Mouse (Mus musculus) midbrain, postnatal 0 days (tissue): ENCODE results near the gene Acads. TPM values are rescaled to one million over a fixed set of nuclear protein-coding genes. Genes with fewer than 3 reads are reported as not detected.
"Not testable (repeated sequence)": the region's sequence is repeated elsewhere in the genome, so short reads cannot be mapped to it uniquely, and the experiment has no call there.

Experiments used
- ATAC-seq: fragments of 200-750 bp; cut with Nextera tagmentation; 2 replicates; pipeline ENCODE4 v1.8.0; 2017; ENCODE audit warnings: moderate number of reproducible peaks, mild to moderate bottlenecking, moderate TSS enrichment, moderate library complexity; ENCODE audit not compliant: low FRiP score
- DNase-seq: peaks from one replicate; pipeline ENCODE4 v3.0.0-alpha.2; 2015; ENCODE audit warnings: low spot score
- H3K27ac ChIP-seq: fragments of 300-500 bp; sonication (generic); 2 replicates; pipeline ENCODE4 v1.5.1; 2014; ENCODE audit warnings: low read depth, mild to moderate bottlenecking, low read length, mixed read lengths
- H3K27me3 ChIP-seq: fragments of 300-500 bp; sonication (generic); 2 replicates; pipeline ENCODE4 v1.6.1; 2014; ENCODE audit warnings: low read length, control low read depth, mixed read lengths; ENCODE audit not compliant: insufficient read depth
- H3K36me3 ChIP-seq: fragments of 300-500 bp; sonication (generic); 2 replicates; pipeline ENCODE4 v1.6.1; 2014; ENCODE audit warnings: low read length, control low read depth, mixed read lengths; ENCODE audit not compliant: insufficient read depth
- H3K4me1 ChIP-seq: fragments of 300-500 bp; sonication (generic); 2 replicates; pipeline ENCODE4 v1.6.1; 2014; ENCODE audit warnings: mild to moderate bottlenecking, control low read depth, antibody characterized with exemption, low read length, mixed read lengths; ENCODE audit not compliant: insufficient read depth
- H3K4me2 ChIP-seq: fragments of 300-500 bp; sonication (generic); 2 replicates; pipeline ENCODE4 v1.6.1; 2014; ENCODE audit warnings: low read depth, mild to moderate bottlenecking, low read length, mixed read lengths; ENCODE audit not compliant: poor library complexity, severe bottlenecking
- H3K4me3 ChIP-seq: fragments of 300-500 bp; sonication (generic); 2 replicates; pipeline ENCODE4 v1.5.1; 2014; ENCODE audit warnings: low read depth, mild to moderate bottlenecking, low read length, moderate library complexity
- H3K9ac ChIP-seq: fragments of 300-500 bp; sonication (generic); replicated peaks from 2 replicates; pipeline ENCODE4 v1.6.1; 2014; ENCODE audit warnings: mild to moderate bottlenecking, low read length, moderate library complexity, mixed read lengths; ENCODE audit not compliant: poor library complexity, severe bottlenecking
- H3K9me3 ChIP-seq: fragments of 300-500 bp; sonication (generic); 2 replicates; pipeline ENCODE4 v1.6.1; 2016; ENCODE audit warnings: low read length, control low read depth
- CTCF ChIP-seq: IDR thresholded peaks from 2 replicates; pipeline ENCODE4 v1.5.1; 2016; ENCODE audit warnings: antibody characterized with exemption, mild to moderate bottlenecking
- WGBS: fragments of 180-500 bp; shearing (Covaris S2); extraction: QIAGEN DNeasy Blood & Tissue Kit; methylation state at CpG from one replicate; pipeline ENCODE4 v1.1.7; 2014; 5-methylcytosine and 5-hydroxymethylcytosine counted together
- polyA plus RNA-seq: library from polyadenylated mRNA; unstranded; fragments of >200 nt; fragmentation: Nextera tagmentation; extraction: Ambion mirVana; gene quantifications from 2 replicates; pipeline ENCODE4 v1.2.1, GENCODE M21; 2015
- total RNA-seq: library from RNA; depleted of rRNA; stranded (reverse); fragments of >200 nt; gene quantifications from 2 replicates; pipeline ENCODE4 v1.2.3, GENCODE M21; 2014

Gene Acads
- total and polyA plus RNA-seq, 2 experiments from 2014 or later: 13.4 to 17.4 TPM

DNA sequence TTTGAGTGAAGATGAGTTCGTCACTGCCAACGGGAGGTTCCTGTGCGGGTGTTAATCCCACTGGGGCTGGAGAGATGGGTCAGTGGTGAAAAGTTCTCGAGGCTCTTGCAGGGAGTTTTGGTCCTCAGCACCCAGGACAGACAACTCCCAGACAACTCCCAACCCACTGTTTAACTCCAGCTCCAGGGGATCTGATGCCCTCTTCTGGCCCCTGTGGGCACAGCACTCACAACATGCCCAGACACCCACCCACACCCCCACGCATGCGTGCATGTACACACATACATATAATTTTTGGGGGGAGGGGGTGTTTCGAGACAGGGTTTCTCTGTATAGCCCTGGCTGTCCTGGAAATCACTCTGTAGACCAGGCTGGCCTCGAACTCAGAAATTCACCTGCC, 44.4 kb upstream of the Acads start:
- no peak overlapping the region for H3K9ac ChIP-seq
- H3K4me2 ChIP-seq: no peak overlapping the region
- no peak overlapping the region for H3K4me3 ChIP-seq
- ATAC-seq (no peak), DNase-seq (no peak)
- no peak overlapping the region for H3K27ac ChIP-seq
- peak; percentile 63 for TF ChIP-seq CTCF
- no peaks in the 10 kb centered on the region for H3K36me3 ChIP-seq
- H3K4me1 ChIP-seq: no peaks in the 10 kb centered on the region
- 38% methylated on average over 8 of the region's 8 CpGs for WGBS
- no peaks in the 10 kb centered on the region for H3K9me3 ChIP-seq
- H3K27me3 ChIP-seq: no peaks in the 10 kb centered on the region

DNA sequence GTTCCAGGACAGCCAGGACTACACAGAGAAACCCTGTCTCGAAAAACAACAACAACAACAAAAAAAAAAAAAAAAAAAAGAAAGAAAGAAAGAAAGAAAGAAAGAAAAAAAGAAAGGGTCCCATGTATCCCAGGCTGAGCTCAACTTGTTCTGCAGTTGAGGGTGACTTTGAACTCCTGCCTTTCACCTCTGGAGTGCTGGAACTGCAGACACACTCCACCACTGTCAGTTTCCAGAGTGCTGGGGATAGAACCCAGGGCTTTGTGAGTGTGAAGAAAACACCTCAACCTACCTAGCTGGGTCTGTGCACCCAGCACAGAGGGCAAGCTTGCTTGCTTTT, 42.8 kb upstream of the Acads start:
- 80% methylated on average over 1 of the region's 1 CpGs for WGBS
- H3K4me1 ChIP-seq, H3K4me3 ChIP-seq, H3K9ac ChIP-seq, DNase-seq, H3K9me3 ChIP-seq, H3K27me3 ChIP-seq, H3K27ac ChIP-seq, ATAC-seq, H3K4me2 ChIP-seq, H3K36me3 ChIP-seq: not testable (repeated sequence)

DNA sequence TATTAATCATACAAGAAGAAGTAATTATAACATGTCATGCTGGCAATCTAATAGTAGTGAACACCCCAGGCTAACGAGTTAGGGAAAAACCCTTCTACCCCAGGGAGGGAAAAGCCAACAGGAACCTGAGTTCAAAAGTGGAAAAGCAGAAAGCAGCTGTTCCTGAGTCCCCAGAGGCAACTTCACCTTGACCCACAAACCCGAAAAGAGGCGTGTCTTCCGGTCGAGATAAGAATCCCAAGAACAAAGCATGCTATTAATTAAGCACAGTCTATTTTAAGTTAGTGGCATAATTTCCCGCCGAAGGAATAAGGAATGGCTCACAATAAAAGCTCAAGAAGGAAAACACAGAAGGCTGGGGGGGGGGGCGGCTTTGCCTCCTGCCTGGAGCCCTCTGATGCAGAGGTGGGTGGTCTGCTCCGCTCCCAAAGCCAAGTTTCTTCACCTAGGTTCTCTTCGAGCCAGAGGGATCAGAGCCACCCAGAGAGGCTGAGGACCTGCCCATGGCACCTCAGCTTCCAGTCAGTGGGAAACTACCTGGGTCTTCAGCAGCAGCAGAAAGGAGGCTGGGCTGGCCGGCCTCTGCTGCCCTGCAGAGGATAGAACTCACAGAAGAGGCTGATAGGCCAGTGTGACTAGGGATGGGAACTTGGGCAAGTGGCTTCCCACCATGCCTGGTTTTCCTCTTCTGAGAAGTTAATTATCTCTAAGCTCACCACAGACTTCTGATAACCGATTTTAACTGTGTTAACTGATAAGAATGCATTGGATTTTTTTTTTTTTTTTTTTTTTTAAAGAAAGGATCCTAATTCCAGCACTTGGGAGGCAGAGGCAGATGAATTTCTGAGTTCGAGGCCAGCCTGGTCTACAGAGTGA, 42.2 kb upstream of the Acads start:
- no peaks in the 10 kb centered on the region for H3K27me3 ChIP-seq
- no peak for TF ChIP-seq CTCF
- no peak for ATAC-seq
- H3K4me2 ChIP-seq: no peak overlapping the region
- no peak overlapping the region for H3K27ac ChIP-seq
- H3K36me3 ChIP-seq: no peaks in the 10 kb centered on the region
- H3K4me3 ChIP-seq: no peak overlapping the region
- WGBS: 61% methylated on average over 13 of the region's 13 CpGs
- H3K4me1 ChIP-seq: 0 out of 2 replicates have a peak, but pooled peaks cover 6% of the 10 kb centered on the region
- H3K9me3 ChIP-seq: no peaks in the 10 kb centered on the region
- no peak overlapping the region for H3K9ac ChIP-seq
- no peak for DNase-seq

GRCm38 (mm10) chr5:115160655-115161054, 41.5 kb upstream of the Acads start:
- no peak overlapping the region for H3K4me3 ChIP-seq
- H3K36me3 ChIP-seq: no peaks in the 10 kb centered on the region
- ATAC-seq: no peak
- H3K4me1 ChIP-seq: peaks cover 10% of the 10 kb centered on the region; the same call in 1 of the 2 replicates
- DNase-seq: no peak
- 77% methylated on average over 6 of the region's 6 CpGs for WGBS
- H3K4me2 ChIP-seq: no peak overlapping the region
- H3K27me3 ChIP-seq: no peaks in the 10 kb centered on the region
- H3K27ac ChIP-seq: no peak overlapping the region
- TF ChIP-seq CTCF: no peak
- H3K9ac ChIP-seq: no peak overlapping the region
- no peaks in the 10 kb centered on the region for H3K9me3 ChIP-seq

DNA sequence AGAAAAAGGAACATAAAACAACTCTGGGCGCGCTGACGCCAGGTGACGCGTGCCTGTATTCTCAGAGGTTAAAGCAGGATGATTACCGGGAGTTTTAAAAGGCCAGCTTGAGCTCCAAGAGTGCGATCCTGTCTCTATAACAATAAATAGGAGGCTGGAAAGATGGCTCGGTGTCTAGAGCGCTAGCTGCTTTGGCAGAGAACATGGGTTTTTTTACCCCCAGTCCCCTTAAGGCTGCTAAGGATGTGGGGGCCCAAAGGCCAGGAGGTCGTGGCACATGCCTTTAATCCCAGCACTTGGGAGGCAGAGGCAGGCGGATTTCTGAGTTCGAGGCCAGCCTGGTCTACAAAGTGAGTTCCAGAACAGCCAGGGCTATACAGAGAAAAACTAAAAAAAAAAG, 40.0 kb upstream of the Acads start:
- DNase-seq (no peak), ATAC-seq (no peak)
- WGBS: 28% methylated on average over 12 of the region's 12 CpGs
- H3K27me3 ChIP-seq: no peaks in the 10 kb centered on the region
- peaks cover 15% of the 10 kb centered on the region; the same call in 1 of the 2 replicates for H3K4me1 ChIP-seq
- H3K4me3 ChIP-seq: peak overlapping the region; percentile 98
- H3K27ac ChIP-seq: peak overlapping the region; percentile 99
- TF ChIP-seq CTCF: no peak
- H3K36me3 ChIP-seq: no peaks in the 10 kb centered on the region
- peak overlapping the region; percentile 93 for H3K4me2 ChIP-seq
- H3K9me3 ChIP-seq: no peaks in the 10 kb centered on the region
- peak overlapping the region; percentile 70 for H3K9ac ChIP-seq
